ENCODE assay signal across 20 mouse cellular contexts in genomic region chr8:113923381-113923780, GRCm38 (mm10).
DNase-seq lines count a peak whose midpoint lies in the region; ATAC-seq lines count a peak whose summit lies in the region.
"Had no signal": no experiment of that assay in that cellular context is flagged by ENCODE, and none has a peak within 500 bp of the region (broad histone marks: within the 10 kb centered on the region; RNA-seq: fewer than 3 reads in every experiment).

No protein-coding gene starts in this region.

- H3K27me3 ChIP-seq in kidney, embryonic 16.5 days (ENCODE audit: insufficient read depth, low read length), result no peaks in the 10 kb centered on the region
- H3K27me3 ChIP-seq: embryonic facial prominence, embryonic 12.5 days; forebrain, embryonic 15.5 days; hindbrain, embryonic 12.5 days had no signal

- H3K4me1 ChIP-seq in kidney, embryonic 16.5 days (ENCODE audit: insufficient read depth, low read length), result no peaks in the 10 kb centered on the region
- H3K4me1 ChIP-seq: embryonic facial prominence, embryonic 12.5 days; forebrain, embryonic 15.5 days; hindbrain, embryonic 12.5 days had no signal

- H3K9ac ChIP-seq in kidney, embryonic 16.5 days (replicated peaks; ENCODE audit: low read length), result no peak overlapping the region
- H3K9ac ChIP-seq: embryonic facial prominence, embryonic 12.5 days; forebrain, embryonic 15.5 days; hindbrain, embryonic 12.5 days had no signal

- ATAC-seq in frontal cortex, adult (ENCODE audit: low TSS enrichment), result 0 out of 2 replicates have a peak, but pooled peaks have one; percentile 34
- ATAC-seq in kidney, embryonic 16.5 days (ENCODE audit: low FRiP score, low TSS enrichment), result peak; percentile 76; the same call in 1 of the 2 replicates
- ATAC-seq: activated CD4-positive, CD25-positive, alpha-beta regulatory T cell, adult 4 months; forebrain, embryonic 15.5 days; hindbrain, embryonic 16.5 days had no signal

- H3K9me3 ChIP-seq in kidney, embryonic 16.5 days (ENCODE audit: low read length), result no peaks in the 10 kb centered on the region
- H3K9me3 ChIP-seq: embryonic facial prominence, embryonic 12.5 days; forebrain, embryonic 15.5 days; hindbrain, embryonic 12.5 days had no signal

- H3K4me2 ChIP-seq in kidney, embryonic 16.5 days (replicated peaks; ENCODE audit: low read depth, low read length), result no peak overlapping the region
- H3K4me2 ChIP-seq: embryonic facial prominence, embryonic 12.5 days; forebrain, embryonic 15.5 days; hindbrain, embryonic 12.5 days had no signal

- H3K4me3 ChIP-seq in kidney, embryonic 16.5 days (ENCODE audit: low read length), result no peak overlapping the region
- H3K4me3 ChIP-seq: embryonic facial prominence, embryonic 12.5 days; forebrain, embryonic 15.5 days; gastrocnemius, adult 2 months; hindbrain, embryonic 12.5 days had no signal

- H3K36me3 ChIP-seq in kidney, embryonic 16.5 days (ENCODE audit: insufficient read depth, low read length), result no peaks in the 10 kb centered on the region
- H3K36me3 ChIP-seq: embryonic facial prominence, embryonic 12.5 days; forebrain, embryonic 15.5 days; hindbrain, embryonic 12.5 days had no signal

- no peak for DNase-seq in frontal cortex, postnatal 10 days (ENCODE audit: low spot score in 2 of 2)
- DNase-seq in kidney, adult 9 months, result no peak
- DNase-seq in right cerebral cortex, adult 18-20 months, result peak; percentile 39
- no peak for DNase-seq in right cerebral cortex, postnatal 10 days (ENCODE audit: low spot score in 2 of 2)
- DNase-seq in telencephalon, adult 2 months (ENCODE audit: low read depth, low spot score), result peak; percentile 26
- no peak for DNase-seq in testis, postnatal 10 days (ENCODE audit: low spot score)
- DNase-seq: adrenal gland, postnatal 25 days; cerebellum, adult 2 months; cerebellum, postnatal 10 days; gastrocnemius, adult 2 months; gastrocnemius, postnatal 25 days; heart, postnatal 10 days; heart, postnatal 4 days had no signal

- no peak overlapping the region for H3K27ac ChIP-seq in kidney, embryonic 16.5 days (ENCODE audit: low read length)
- H3K27ac ChIP-seq: embryonic facial prominence, embryonic 12.5 days; forebrain, embryonic 15.5 days; gastrocnemius, adult 2 months; hindbrain, embryonic 12.5 days had no signal

- 15% methylated on average over 3 of the region's 3 CpGs for WGBS in kidney, embryonic 16.5 days

Comparison
In these comparisons a context has a peak if more than half of its experiments do, and no peak if none do; other contexts are left out.
1. DNase-seq: peak in right cerebral cortex, adult 18-20 months (single experiment) and telencephalon, adult 2 months (single experiment); none in frontal cortex, postnatal 10 days (0 of 2), kidney, adult 9 months (single experiment), right cerebral cortex, postnatal 10 days (0 of 2) and testis, postnatal 10 days (single experiment).